Mouse (Mus musculus) telencephalon, adult 2 months (tissue): ENCODE measurements at regions not wholly inside any gene's neighbourhood (a gene's known extent, or its start where the extent isn't known, plus 50 kb on each side); places are given as distances from the start of the nearest gene placed in this dataset.

Experiments used
- DNase-seq: peaks from one replicate; pipeline ENCODE4 v3.0.0-alpha.2; 2011; ENCODE audit warnings: low read depth, low spot score

DNA sequence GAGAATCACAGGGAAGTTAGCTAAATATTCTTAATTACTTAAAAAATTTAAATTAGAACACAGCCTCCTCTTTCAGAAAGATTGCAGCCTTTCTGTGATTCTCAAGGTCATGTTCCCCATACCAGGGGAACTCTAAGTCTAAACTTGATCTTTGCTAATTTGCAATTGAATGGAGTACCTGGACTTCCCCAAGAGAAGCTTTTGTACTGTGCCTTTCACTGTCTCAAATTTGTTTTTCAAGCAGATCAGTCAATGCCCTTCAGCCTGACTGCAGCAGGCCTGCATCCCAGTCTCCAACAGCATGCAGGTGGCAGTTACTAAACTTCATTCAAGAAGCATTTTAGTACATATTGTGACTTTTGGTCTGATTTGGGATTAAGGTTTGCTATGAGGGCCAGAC lies 611.8 kb downstream of the Snca start:
- no peak for DNase-seq

DNA sequence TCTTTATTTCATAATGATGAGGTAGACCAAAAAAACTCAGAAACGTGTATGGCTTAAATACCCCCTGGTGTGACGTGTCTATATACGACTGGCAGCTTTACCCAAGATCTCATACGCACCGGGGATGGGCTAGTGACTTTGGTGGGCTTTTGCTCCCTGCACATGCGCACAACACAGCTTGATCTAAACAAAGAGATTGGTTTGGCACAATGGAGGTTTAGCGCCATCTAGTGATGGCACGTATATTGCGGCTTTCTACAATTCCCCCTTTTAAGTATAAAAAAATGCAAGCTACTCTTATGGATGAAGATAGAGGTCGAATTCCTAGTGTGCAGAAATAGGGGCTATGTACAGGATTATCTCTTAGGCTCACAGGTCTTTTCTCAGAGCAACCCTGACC lies 628.1 kb downstream of the Snca start:
- DNase-seq = peak; percentile 21
